Mouse (Mus musculus): ENCODE results near the gene Eps8l3. TPM values are rescaled to one million over a fixed set of nuclear protein-coding genes. Genes with fewer than 3 reads are reported as not detected.

Gene Eps8l3
- polyA plus RNA-seq, 1 experiment: 0.04 TPM

- Histone ChIP-seq H3K27me3 (ENCODE audit: control insufficient read depth, insufficient read depth, low read length) (no peaks in the 10 kb centered on the region), H3K4me1 (ENCODE audit: control insufficient read depth, insufficient read depth, insufficient read length) (no peaks in the 10 kb centered on the region), H3K27ac (ENCODE audit: insufficient read depth, low read length) (no peak overlapping the region), H3K36me3 (ENCODE audit: control insufficient read depth, insufficient read depth, low read length) (no peaks in the 10 kb centered on the region), H3K4me3 (ENCODE audit: extremely low read depth, insufficient read depth, insufficient read length) (no peak overlapping the region)
- DNase-seq (ENCODE audit: low read depth in 1 of 2, low spot score in 2 of 2): no peak
- TF ChIP-seq POLR2A (IDR thresholded peaks at IDR 0.05; ENCODE audit: low read depth, low read length): no peak
- TF ChIP-seq CTCF (IDR thresholded peaks at IDR 0.05; ENCODE audit: extremely low read depth, insufficient read depth, insufficient read length, insufficient replicate concordance): no peak
- WGBS: 74% methylated on average over 7 of the region's 7 CpGs
Measured at GRCm38 (mm10) chr3:107940524-107940923, 63.5 kb downstream of the Eps8l3 start.

DNA sequence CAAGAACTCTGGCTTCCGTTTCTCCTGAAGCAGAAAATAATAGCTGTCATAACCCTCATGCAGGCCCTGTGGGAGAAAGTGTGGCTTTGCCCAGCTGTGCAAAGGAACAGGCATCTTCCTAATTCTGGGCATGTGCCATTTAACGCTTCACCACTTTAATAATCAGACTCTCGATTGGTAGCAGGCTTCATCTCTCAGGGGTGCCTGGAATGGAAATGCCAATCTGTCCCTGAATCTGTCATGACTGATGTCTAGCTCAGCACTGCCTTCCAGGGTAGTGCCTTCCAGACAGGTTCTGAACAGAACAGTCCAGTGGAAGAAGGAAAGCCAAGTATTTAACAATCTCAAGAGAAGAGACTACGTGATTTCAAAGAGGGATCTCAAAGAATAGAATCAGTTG lies 64.2 kb downstream of the Eps8l3 start:
- WGBS: 84% methylated on average over 4 of the region's 4 CpGs
- Histone ChIP-seq H3K4me1 (ENCODE audit: control insufficient read depth, insufficient read depth, insufficient read length) (no peaks in the 10 kb centered on the region), H3K4me3 (ENCODE audit: extremely low read depth, insufficient read depth, insufficient read length) (no peak overlapping the region), H3K27me3 (ENCODE audit: control insufficient read depth, insufficient read depth, low read length) (no peaks in the 10 kb centered on the region), H3K27ac (ENCODE audit: insufficient read depth, low read length) (no peak overlapping the region), H3K36me3 (ENCODE audit: control insufficient read depth, insufficient read depth, low read length) (no peaks in the 10 kb centered on the region)
- DNase-seq (ENCODE audit: low read depth in 1 of 2, low spot score in 2 of 2): no peak
- TF ChIP-seq CTCF (IDR thresholded peaks at IDR 0.05; ENCODE audit: extremely low read depth, insufficient read depth, insufficient read length, insufficient replicate concordance) (no peak), POLR2A (IDR thresholded peaks at IDR 0.05; ENCODE audit: low read depth, low read length) (no peak)

Other genes with a start within 250 kb of the Eps8l3 start
- gene Gm10961, start 245.9 kb upstream of the Eps8l3 start, polyA plus RNA-seq (2012; rRNA removed): not detected in 2 replicates
- 36.0 and 45.6 TPM in 2 replicates for gene Strip1, start 245.5 kb upstream of the Eps8l3 start, polyA plus RNA-seq (2012; rRNA removed)
- 22.7 and 23.9 TPM in 2 replicates for gene Ahcyl1, start 180.7 kb upstream of the Eps8l3 start, polyA plus RNA-seq (2012; rRNA removed)
- gene Csf1, start 116.8 kb upstream of the Eps8l3 start, polyA plus RNA-seq (2012; rRNA removed): 46.3 and 50.4 TPM in 2 replicates
- 5.9 and 6.4 TPM in 2 replicates for gene Gstm5, start 18.6 kb downstream of the Eps8l3 start, polyA plus RNA-seq (2012; rRNA removed)
- gene Gstm7, start 54.6 kb downstream of the Eps8l3 start, polyA plus RNA-seq (2012; rRNA removed): 1.1 and 1.4 TPM in 2 replicates
- gene Gstm6, start 66.5 kb downstream of the Eps8l3 start, polyA plus RNA-seq (2012; rRNA removed): 0.15 TPM in 1 of 2 replicates, not detected in the other
- gene Gstm3, start 92.1 kb downstream of the Eps8l3 start, polyA plus RNA-seq (2012; rRNA removed): not detected in 2 replicates
- 16.9 and 20.2 TPM in 2 replicates for gene Gstm2, start 109.2 kb downstream of the Eps8l3 start, polyA plus RNA-seq (2012; rRNA removed)
- 82.6 and 98.9 TPM in 2 replicates for gene Gstm1, start 140.7 kb downstream of the Eps8l3 start, polyA plus RNA-seq (2012; rRNA removed)
- 4.6 and 5.7 TPM in 2 replicates for gene Gstm4, start 167.7 kb downstream of the Eps8l3 start, polyA plus RNA-seq (2012; rRNA removed)
- gene Ampd2, start 209.4 kb downstream of the Eps8l3 start, polyA plus RNA-seq (2012; rRNA removed): 92.9 and 111 TPM in 2 replicates
- 0.16 and 0.18 TPM in 2 replicates for gene Gnat2, start 215.6 kb downstream of the Eps8l3 start, polyA plus RNA-seq (2012; rRNA removed)

Measured in spleen, adult 2 months (tissue).